Mouse (Mus musculus) lung, embryonic 15.5 days (tissue): ENCODE measurements around the gene Qk. TPM values are rescaled to one million over a fixed set of nuclear protein-coding genes. Genes with fewer than 3 reads are reported as not detected.

Experiments
- ATAC-seq: fragments of 200-750 bp; cut with Nextera tagmentation; 2 replicates; pipeline ENCODE4 v1.8.0; 2017; ENCODE audit warnings: moderate number of reproducible peaks, borderline replicate concordance; ENCODE audit not compliant: low FRiP score, low TSS enrichment; ENCODE audit errors: extremely low read depth
- H3K27ac ChIP-seq: fragments of 300-500 bp; sonication (generic); 2 replicates; pipeline ENCODE4 v1.5.1; 2015; ENCODE audit warnings: moderate library complexity, mild to moderate bottlenecking, inconsistent platforms
- H3K27me3 ChIP-seq: fragments of 300-500 bp; sonication (generic); 2 replicates; pipeline ENCODE4 v1.6.1; 2015; ENCODE audit warnings: inconsistent platforms
- H3K36me3 ChIP-seq: fragments of 300-500 bp; sonication (generic); 2 replicates; pipeline ENCODE4 v1.6.1; 2015; ENCODE audit warnings: inconsistent platforms
- H3K4me1 ChIP-seq: fragments of 300-500 bp; sonication (generic); 2 replicates; pipeline ENCODE4 v1.6.1; 2015; ENCODE audit warnings: inconsistent platforms
- H3K4me2 ChIP-seq: fragments of 300-500 bp; sonication (generic); 2 replicates; pipeline ENCODE4 v1.6.1; 2015; ENCODE audit warnings: inconsistent platforms, mild to moderate bottlenecking, moderate library complexity
- H3K4me3 ChIP-seq: fragments of 300-500 bp; sonication (generic); 2 replicates; pipeline ENCODE4 v1.5.1; 2015; ENCODE audit warnings: mild to moderate bottlenecking, inconsistent platforms
- H3K9ac ChIP-seq: fragments of 300-500 bp; sonication (generic); 2 replicates; pipeline ENCODE4 v1.6.1; 2015; ENCODE audit warnings: inconsistent platforms
- H3K9me3 ChIP-seq: fragments of 300-500 bp; sonication (generic); 2 replicates; pipeline ENCODE4 v1.6.1; 2016; ENCODE audit warnings: inconsistent platforms
- WGBS: fragments of 180-500 bp; shearing (Covaris S2); methylation state at CpG from one replicate; pipeline ENCODE4 v1.1.7; 2015; 5-methylcytosine and 5-hydroxymethylcytosine counted together
- polyA plus RNA-seq: library from polyadenylated mRNA; unstranded; fragments of >200 nt; fragmentation: Nextera tagmentation; extraction: Ambion mirVana; gene quantifications from 2 replicates; pipeline ENCODE4 v1.2.1, GENCODE M21; 2015

The Qk gene
- polyA plus RNA-seq, 1 experiment from 2014 or later: 33.3 TPM

DNA sequence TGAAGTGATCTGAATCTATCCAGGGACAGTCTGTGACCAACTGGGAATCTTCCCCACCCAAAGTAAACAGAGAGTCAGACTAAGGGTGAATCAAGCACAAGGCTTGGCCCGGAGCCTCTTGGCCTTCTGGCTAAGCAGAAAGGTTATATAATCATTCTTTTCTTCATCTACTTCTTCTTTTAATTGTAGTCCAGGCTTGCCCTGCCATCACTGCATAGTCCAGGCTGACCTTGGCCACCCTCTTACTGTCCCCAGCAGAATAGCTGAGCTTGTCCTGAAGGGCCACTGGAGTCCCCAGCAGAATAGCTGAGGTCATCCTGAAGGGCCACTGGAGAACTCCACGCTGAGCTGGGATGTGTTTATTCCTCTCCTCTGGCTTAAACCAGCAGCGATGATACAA is 158.4 kb downstream of the Qk start:
- 85% methylated on average over 3 of the region's 3 CpGs for WGBS
- no peaks in the 10 kb centered on the region for H3K36me3 ChIP-seq

DNA sequence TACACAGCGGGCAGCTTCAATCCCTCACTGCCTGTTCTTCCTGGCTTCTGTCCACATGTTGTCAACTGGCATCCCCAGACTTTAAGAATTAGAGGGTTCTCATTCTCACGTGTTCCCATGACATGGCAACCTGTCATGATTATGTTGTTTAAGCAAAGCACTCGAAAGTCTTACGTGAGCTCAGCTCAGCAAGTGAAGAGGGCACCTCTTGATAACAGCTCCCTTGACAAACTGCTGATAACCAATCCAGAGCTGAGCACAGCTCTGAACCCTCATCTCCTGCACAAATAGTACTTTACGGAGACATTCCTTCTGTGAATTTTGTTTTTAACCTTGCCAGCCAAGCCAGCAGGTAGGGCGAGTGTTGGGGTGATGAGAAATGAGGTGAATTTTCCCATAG is 159.2 kb downstream of the Qk start:
- Histone ChIP-seq H3K4me1 (no peaks in the 10 kb centered on the region), H3K36me3 (no peaks in the 10 kb centered on the region), H3K27ac (no peak overlapping the region), H3K9me3 (no peaks in the 10 kb centered on the region), H3K9ac (no peak overlapping the region), H3K4me3 (no peak overlapping the region), H3K27me3 (no peaks in the 10 kb centered on the region), H3K4me2 (no peak overlapping the region)
- WGBS: 45% methylated on average over 6 of the region's 6 CpGs
- no peak for ATAC-seq

More for the DNA sequence above, 158.4 kb downstream of the Qk start:
- no peak for ATAC-seq
- H3K27me3 ChIP-seq: no peaks in the 10 kb centered on the region
- H3K9me3 ChIP-seq: no peaks in the 10 kb centered on the region
- no peak overlapping the region for H3K9ac ChIP-seq
- no peak overlapping the region for H3K27ac ChIP-seq
- no peak overlapping the region for H3K4me2 ChIP-seq
- no peaks in the 10 kb centered on the region for H3K4me1 ChIP-seq
- no peak overlapping the region for H3K4me3 ChIP-seq

DNA sequence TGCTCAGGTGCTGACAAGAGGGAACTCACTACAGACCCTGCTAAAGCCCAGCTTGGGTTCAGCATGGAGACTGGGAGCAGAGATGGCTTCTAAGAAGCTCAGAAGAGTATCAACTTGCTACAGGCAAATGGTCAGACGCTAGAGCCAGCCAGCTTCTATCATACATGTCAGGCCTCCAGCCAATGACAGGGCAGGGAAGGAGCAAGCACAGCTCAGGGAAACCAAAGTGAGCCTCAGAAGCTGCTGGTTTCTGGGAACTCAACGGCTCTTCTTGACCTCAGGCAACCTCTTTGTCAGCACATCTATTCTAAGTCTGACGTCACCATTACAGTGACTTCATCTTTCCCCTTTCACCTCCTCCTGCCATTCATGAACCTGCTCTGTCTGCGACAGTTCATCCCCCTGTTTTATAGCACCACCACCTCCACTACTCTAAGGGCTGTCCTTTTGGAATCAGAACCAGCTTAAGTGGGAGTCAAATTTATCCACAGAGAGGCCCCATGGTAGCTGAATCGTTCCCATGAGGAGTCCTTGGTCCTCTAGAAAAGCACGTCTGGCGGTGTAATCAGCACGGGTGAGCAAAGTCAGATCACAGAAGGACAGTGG is 166.7 kb downstream of the Qk start:
- no peaks in the 10 kb centered on the region for H3K36me3 ChIP-seq
- no peaks in the 10 kb centered on the region for H3K9me3 ChIP-seq
- no peak overlapping the region for H3K4me2 ChIP-seq
- H3K9ac ChIP-seq: no peak overlapping the region
- H3K4me3 ChIP-seq: no peak overlapping the region
- H3K27me3 ChIP-seq: no peaks in the 10 kb centered on the region
- no peak for ATAC-seq
- no peaks in the 10 kb centered on the region; the same call in 1 of the 2 replicates for H3K4me1 ChIP-seq
- no peak overlapping the region for H3K27ac ChIP-seq
- 42% methylated on average over 8 of the region's 8 CpGs for WGBS
